Mouse (Mus musculus) embryonic facial prominence, embryonic 13.5 days (tissue): Measurements from ENCODE around the gene Fkbp15. TPM values are rescaled to one million over a fixed set of nuclear protein-coding genes. Genes with fewer than 3 reads are reported as not detected.

Source experiments
- ATAC-seq: fragments of 200-750 bp; cut with Nextera tagmentation; 2 replicates; pipeline ENCODE4 v1.8.0; 2017; ENCODE audit warnings: low read depth; ENCODE audit not compliant: insufficient number of reproducible peaks, insufficient read depth, low FRiP score, low TSS enrichment
- H3K27ac ChIP-seq: fragments of 300-500 bp; sonication (generic); 2 replicates; pipeline ENCODE4 v1.5.1; 2015; ENCODE audit warnings: moderate library complexity, mild to moderate bottlenecking, inconsistent platforms
- H3K27me3 ChIP-seq: fragments of 300-500 bp; sonication (generic); 2 replicates; pipeline ENCODE4 v1.6.1; 2015; ENCODE audit warnings: mild to moderate bottlenecking, inconsistent platforms
- H3K36me3 ChIP-seq: fragments of 300-500 bp; sonication (generic); 2 replicates; pipeline ENCODE4 v1.6.1; 2015; ENCODE audit warnings: mild to moderate bottlenecking, inconsistent platforms
- H3K4me1 ChIP-seq: fragments of 300-500 bp; sonication (generic); 2 replicates; pipeline ENCODE4 v1.6.1; 2015; ENCODE audit warnings: inconsistent platforms
- H3K4me2 ChIP-seq: fragments of 300-500 bp; sonication (generic); 2 replicates; pipeline ENCODE4 v1.6.1; 2015; ENCODE audit warnings: moderate library complexity, mild to moderate bottlenecking, inconsistent platforms
- H3K4me3 ChIP-seq: fragments of 300-500 bp; sonication (generic); 2 replicates; pipeline ENCODE4 v1.5.1; 2015; ENCODE audit warnings: mild to moderate bottlenecking, inconsistent platforms
- H3K9ac ChIP-seq: fragments of 300-500 bp; sonication (generic); 2 replicates; pipeline ENCODE4 v1.6.1; 2015; ENCODE audit warnings: mild to moderate bottlenecking, inconsistent platforms
- H3K9me3 ChIP-seq: fragments of 300-500 bp; sonication (generic); 2 replicates; pipeline ENCODE4 v1.6.1; 2016; ENCODE audit warnings: inconsistent platforms
- WGBS: fragments of 180-500 bp; shearing (Covaris S2); methylation state at CpG from one replicate; pipeline ENCODE4 v1.1.7; 2015; ENCODE audit warnings: mixed read lengths; 5-methylcytosine and 5-hydroxymethylcytosine counted together
- polyA plus RNA-seq: library from polyadenylated mRNA; unstranded; fragments of >200 nt; fragmentation: Nextera tagmentation; extraction: Ambion mirVana; gene quantifications from 2 replicates; pipeline ENCODE4 v1.2.1, GENCODE M21; 2015

Fkbp15 gene
- polyA plus RNA-seq = 25.5 and 30.0 TPM in 2 replicates

GRCm38 (mm10) chr4:62360088-62360804 is at the start of gene Fkbp15, which contains the start of gene Slc31a1:
TSS of gene Fkbp15 (minus strand) at chr4:62360548.
TSS of gene Slc31a1 (plus strand) at chr4:62360727.
- Histone ChIP-seq H3K4me2 (peak within 1 kb of the TSS; percentile 78), H3K27ac (peak within 1 kb of the TSS; percentile 74), H3K9me3 (no peaks in the 10 kb centered on the region), H3K36me3 (no peaks in the 10 kb centered on the region), H3K4me3 (peak within 1 kb of the TSS; percentile 84), H3K4me1 (peaks cover 17% of the 10 kb centered on the region), H3K27me3 (no peaks in the 10 kb centered on the region), H3K9ac (peak within 1 kb of the TSS; percentile 87)
- ATAC-seq = peak; percentile 100
- under 1% methylated on average over 51 of the region's 51 CpGs for WGBS

- Histone ChIP-seq H3K36me3 (peaks cover 37% of the 10 kb centered on the region), H3K9me3 (no peaks in the 10 kb centered on the region), H3K4me3 (peak overlapping the region; percentile 85), H3K27ac (peak overlapping the region; percentile 89; the same call in 1 of the 2 replicates), H3K27me3 (no peaks in the 10 kb centered on the region), H3K9ac (peak overlapping the region; percentile 94), H3K4me2 (peak overlapping the region; percentile 64), H3K4me1 (peaks cover 20% of the 10 kb centered on the region)
- ATAC-seq = no peak
- WGBS = 24% methylated on average over 6 of the region's 6 CpGs
Observed at GRCm38 (mm10) chr4:62409615-62410014, 49.3 kb upstream of the Fkbp15 start.

- WGBS = under 1% methylated on average over 39 of the region's 39 CpGs
- peaks cover 20% of the 10 kb centered on the region for H3K4me1 ChIP-seq
- H3K4me3 ChIP-seq = peak within 1 kb of the TSS; percentile 85
- peaks cover 33% of the 10 kb centered on the region for H3K36me3 ChIP-seq
- H3K9me3 ChIP-seq = no peaks in the 10 kb centered on the region
- peak within 1 kb of the TSS; percentile 64 for H3K4me2 ChIP-seq
- H3K9ac ChIP-seq = peak within 1 kb of the TSS; percentile 94
- H3K27ac ChIP-seq = peak within 1 kb of the TSS; percentile 89
- peak; percentile 100 for ATAC-seq
- no peaks in the 10 kb centered on the region for H3K27me3 ChIP-seq
Observed at GRCm38 (mm10) chr4:62408601-62409282, 48.4 kb upstream of the Fkbp15 start, which contains the start of the genes Cdc26 and Prpf4. TSS of gene Cdc26 (minus strand) at chr4:62408642. TSS of gene Prpf4 (plus strand) at chr4:62408797.

GRCm38 (mm10) chr4:62407730-62408582 is 47.6 kb upstream of the Fkbp15 start:
- WGBS = under 1% methylated on average over 35 of the region's 35 CpGs
- Histone ChIP-seq H3K27ac (peak overlapping the region; percentile 89), H3K4me2 (peak overlapping the region; percentile 64), H3K9ac (peak overlapping the region; percentile 94), H3K36me3 (peaks cover 32% of the 10 kb centered on the region), H3K27me3 (no peaks in the 10 kb centered on the region), H3K9me3 (no peaks in the 10 kb centered on the region), H3K4me1 (peaks cover 20% of the 10 kb centered on the region), H3K4me3 (peak overlapping the region; percentile 85)
- 0 out of 2 replicates have a peak, but pooled peaks have one; percentile 39 for ATAC-seq

- peaks cover 32% of the 10 kb centered on the region for H3K36me3 ChIP-seq
- no peak for ATAC-seq
- peaks cover 20% of the 10 kb centered on the region for H3K4me1 ChIP-seq
- no peak overlapping the region for H3K27ac ChIP-seq
- 78% methylated on average over 4 of the region's 4 CpGs for WGBS
- H3K4me2 ChIP-seq = 0 out of 2 replicates have a peak overlapping the region, but pooled peaks have one; percentile 1
- H3K4me3 ChIP-seq = no peak overlapping the region; the same call in 1 of the 2 replicates
- no peak overlapping the region for H3K9ac ChIP-seq
- no peaks in the 10 kb centered on the region for H3K27me3 ChIP-seq
- H3K9me3 ChIP-seq = no peaks in the 10 kb centered on the region
Observed at GRCm38 (mm10) chr4:62406133-62406532, 45.8 kb upstream of the Fkbp15 start.

GRCm38 (mm10) chr4:62398956-62399355 is 38.6 kb upstream of the Fkbp15 start:
- H3K4me1 ChIP-seq = no peaks in the 10 kb centered on the region
- no peak overlapping the region for H3K9ac ChIP-seq
- ATAC-seq = no peak
- no peak overlapping the region for H3K4me2 ChIP-seq
- H3K4me3 ChIP-seq = no peak overlapping the region
- H3K36me3 ChIP-seq = peaks cover 87% of the 10 kb centered on the region
- H3K27me3 ChIP-seq = no peaks in the 10 kb centered on the region
- H3K9me3 ChIP-seq = no peaks in the 10 kb centered on the region
- H3K27ac ChIP-seq = no peak overlapping the region
- 94% methylated on average over 3 of the region's 3 CpGs for WGBS

GRCm38 (mm10) chr4:62397616-62398365 is 37.4 kb upstream of the Fkbp15 start:
- 93% methylated on average over 4 of the region's 4 CpGs for WGBS
- Histone ChIP-seq H3K9ac (no peak overlapping the region), H3K4me3 (no peak overlapping the region), H3K36me3 (peaks cover 86% of the 10 kb centered on the region), H3K27me3 (no peaks in the 10 kb centered on the region), H3K27ac (no peak overlapping the region), H3K9me3 (no peaks in the 10 kb centered on the region), H3K4me2 (no peak overlapping the region), H3K4me1 (no peaks in the 10 kb centered on the region)
- no peak for ATAC-seq

- WGBS = 98% methylated on average over 1 of the region's 1 CpGs
- Histone ChIP-seq H3K4me1 (no peaks in the 10 kb centered on the region), H3K4me2 (no peak overlapping the region), H3K4me3 (no peak overlapping the region), H3K27me3 (no peaks in the 10 kb centered on the region), H3K9ac (no peak overlapping the region), H3K9me3 (no peaks in the 10 kb centered on the region), H3K36me3 (peaks cover 86% of the 10 kb centered on the region), H3K27ac (no peak overlapping the region)
- ATAC-seq = no peak
Observed at GRCm38 (mm10) chr4:62395806-62396205, 35.5 kb upstream of the Fkbp15 start.

GRCm38 (mm10) chr4:62393459-62393858 is 33.1 kb upstream of the Fkbp15 start:
- no peak overlapping the region for H3K4me2 ChIP-seq
- H3K4me1 ChIP-seq = no peaks in the 10 kb centered on the region
- no peak overlapping the region for H3K9ac ChIP-seq
- peaks cover 85% of the 10 kb centered on the region for H3K36me3 ChIP-seq
- no peak overlapping the region for H3K4me3 ChIP-seq
- ATAC-seq = no peak
- no peaks in the 10 kb centered on the region for H3K27me3 ChIP-seq
- no peaks in the 10 kb centered on the region for H3K9me3 ChIP-seq
- WGBS = 69% methylated on average over 6 of the region's 6 CpGs
- H3K27ac ChIP-seq = no peak overlapping the region

GRCm38 (mm10) chr4:62391892-62392291 is 31.5 kb upstream of the Fkbp15 start:
- Histone ChIP-seq H3K36me3 (peaks cover 82% of the 10 kb centered on the region), H3K4me2 (no peak overlapping the region), H3K9me3 (no peaks in the 10 kb centered on the region), H3K4me1 (no peaks in the 10 kb centered on the region), H3K9ac (no peak overlapping the region), H3K4me3 (no peak overlapping the region), H3K27ac (no peak overlapping the region), H3K27me3 (no peaks in the 10 kb centered on the region)
- ATAC-seq = no peak
- WGBS = 85% methylated on average over 7 of the region's 7 CpGs
